Mouse (Mus musculus) liver, embryonic 14 days (tissue): ENCODE results near the gene Olfr1366. TPM values are rescaled to one million over a fixed set of nuclear protein-coding genes. Genes with fewer than 3 reads are reported as not detected.

Experiments
- polyA plus RNA-seq: library from polyadenylated mRNA; depleted of rRNA; stranded (reverse); fragments of >200 nt; gene quantifications from 2 replicates; pipeline ENCODE4 v1.2.3, GENCODE M21; 2012; rRNA removed

Gene Olfr1366
- polyA plus RNA-seq = not detected in 2 replicates

GRCm38 (mm10) chr13:21542708-21543107 lies at the start of gene Olfr1366:
Gene Olfr1366 (minus strand): TSS chr13:21542808.

DNA sequence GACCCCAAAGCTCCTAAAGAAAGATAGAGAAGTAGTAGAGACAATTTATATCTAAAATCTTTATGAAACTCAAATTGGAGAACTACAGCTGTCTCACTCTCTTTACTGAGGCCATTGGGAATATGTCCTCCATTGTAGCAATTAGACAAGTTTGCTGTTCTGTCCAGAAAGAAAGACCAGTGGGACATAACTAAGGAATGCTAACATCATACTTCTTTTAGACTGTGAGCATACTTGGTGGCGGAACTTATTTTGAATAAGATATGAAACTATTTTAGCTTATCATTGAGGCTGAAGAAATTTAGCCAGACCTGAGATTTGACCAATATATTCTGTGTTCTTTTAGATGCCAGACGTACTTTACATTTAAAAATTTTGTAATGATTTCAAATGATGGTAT lies 39.1 kb upstream of the Olfr1366 start, which contains the start of gene Olfr1364:
Gene Olfr1364 (minus strand): TSS at position 101 of the 400 bp plus-strand sequence.

GRCm38 (mm10) chr13:21559793-21560192 lies 17.2 kb upstream of the Olfr1366 start, which contains the start of gene Olfr1535:
Gene Olfr1535 (minus strand): TSS chr13:21559893.

GRCm38 (mm10) chr13:21530781-21531201 lies 11.8 kb downstream of the Olfr1366 start, which contains the start of gene Zkscan8:
Gene Zkscan8 (minus strand): TSS chr13:21531120.

DNA sequence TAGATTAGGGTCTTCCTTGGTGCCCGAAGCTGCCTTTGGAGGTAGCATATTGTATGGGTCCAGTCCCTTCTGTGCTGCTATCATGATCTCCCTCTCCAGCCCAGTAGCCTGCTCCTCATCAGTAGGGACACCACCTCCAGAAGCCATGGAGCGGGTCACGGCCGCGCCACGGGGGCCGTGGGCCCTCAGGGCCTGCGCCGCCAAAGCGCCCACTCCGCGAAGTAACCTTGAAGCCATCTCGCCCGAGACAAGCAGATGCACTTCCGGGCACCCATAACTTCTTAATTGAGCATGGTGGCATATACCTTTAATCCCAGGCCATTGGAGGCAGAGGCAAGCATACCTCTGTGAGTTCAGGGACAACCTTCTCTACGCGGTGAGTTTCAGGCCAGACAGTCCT lies 41.4 kb downstream of the Olfr1366 start, which contains the start of gene Gm11273:
Gene Gm11273 (minus strand): TSS at position 237 of the 400 bp plus-strand sequence.

DNA sequence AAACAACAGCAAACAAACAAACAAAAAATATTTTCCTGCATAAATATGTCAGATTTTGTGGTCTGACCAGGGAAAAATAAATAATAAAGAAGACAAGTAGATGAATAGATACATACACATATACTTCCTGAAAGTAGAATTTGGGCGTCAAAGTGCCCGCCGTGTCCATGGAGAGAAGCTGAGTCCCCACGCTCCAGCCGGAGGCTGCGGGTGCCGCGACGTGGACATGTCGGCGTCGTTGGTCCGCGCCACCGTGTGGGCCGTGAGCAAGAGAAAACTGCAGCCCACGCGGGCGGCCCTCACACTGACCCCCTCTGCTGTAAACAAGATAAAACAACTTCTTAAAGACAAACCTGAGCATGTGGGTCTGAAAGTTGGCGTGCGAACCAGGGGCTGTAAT lies 47.5 kb downstream of the Olfr1366 start, which contains the start of gene AK157302:
Gene AK157302 (plus strand): TSS at position 144 of the 400 bp plus-strand sequence.

Other genes starting within 250 kb of the Olfr1366 start
- gene Gpx6, start 230.7 kb downstream of the Olfr1366 start, polyA plus RNA-seq = 0.06 TPM in 1 of 2 replicates, not detected in the other
- not detected in 2 replicates for gene Olfr1367, start 195.9 kb downstream of the Olfr1366 start, polyA plus RNA-seq
- gene Zscan12, start 180.0 kb downstream of the Olfr1366 start, polyA plus RNA-seq = 2.6 and 2.8 TPM in 2 replicates
- 22.6 and 28.4 TPM in 2 replicates for gene Zkscan3, start 140.1 kb downstream of the Olfr1366 start, polyA plus RNA-seq
- gene Pgbd1, start 101.8 kb downstream of the Olfr1366 start, polyA plus RNA-seq = 1.3 and 1.4 TPM in 2 replicates
- 9.0 and 10.6 TPM in 2 replicates for gene Zscan26, start 89.1 kb downstream of the Olfr1366 start, polyA plus RNA-seq
- 0.27 and 0.31 TPM in 2 replicates for gene Nkapl, start 74.3 kb downstream of the Olfr1366 start, polyA plus RNA-seq
- 0.17 and 0.21 TPM in 2 replicates for gene Zkscan4, start 63.9 kb downstream of the Olfr1366 start, polyA plus RNA-seq
- not detected in 2 replicates for gene Gm10065, start 63.4 kb downstream of the Olfr1366 start, polyA plus RNA-seq
- 0.60 and 0.98 TPM in 2 replicates for gene AK157302, start 47.6 kb downstream of the Olfr1366 start, polyA plus RNA-seq
- gene Gm11273, start 41.4 kb downstream of the Olfr1366 start, polyA plus RNA-seq = 5.1 and 7.4 TPM in 2 replicates
- gene Zkscan8, start 11.7 kb downstream of the Olfr1366 start, polyA plus RNA-seq = 2.0 and 2.2 TPM in 2 replicates
- gene Olfr1535, start 17.1 kb upstream of the Olfr1366 start, polyA plus RNA-seq = not detected in 2 replicates
- not detected in 2 replicates for gene Olfr1364, start 39.0 kb upstream of the Olfr1366 start, polyA plus RNA-seq
- gene Olfr1362, start 71.2 kb upstream of the Olfr1366 start, polyA plus RNA-seq = not detected in 2 replicates
- gene Olfr11, start 99.7 kb upstream of the Olfr1366 start, polyA plus RNA-seq = not detected in 2 replicates
- not detected in 2 replicates for gene Olfr1361, start 120.6 kb upstream of the Olfr1366 start, polyA plus RNA-seq
- not detected in 2 replicates for gene Olfr1360, start 134.6 kb upstream of the Olfr1366 start, polyA plus RNA-seq
- gene Olfr1359, start 155.3 kb upstream of the Olfr1366 start, polyA plus RNA-seq = not detected in 2 replicates
- gene Hist1h2bl, start 173.3 kb upstream of the Olfr1366 start, polyA plus RNA-seq = 14.6 and 15.9 TPM in 2 replicates
- 6.1 and 8.0 TPM in 2 replicates for gene Hist1h2ai, start 173.6 kb upstream of the Olfr1366 start, polyA plus RNA-seq
- gene Hist1h3h, start 174.9 kb upstream of the Olfr1366 start, polyA plus RNA-seq = 25.6 and 32.9 TPM in 2 replicates
- 17.9 and 18.0 TPM in 2 replicates for gene Hist1h2bm, start 179.2 kb upstream of the Olfr1366 start, polyA plus RNA-seq
- gene Hist1h4j, start 192.3 kb upstream of the Olfr1366 start, polyA plus RNA-seq = 31.8 and 33.2 TPM in 2 replicates
- 30.3 and 35.2 TPM in 2 replicates for gene Hist1h4k, start 207.7 kb upstream of the Olfr1366 start, polyA plus RNA-seq
- 49.3 and 52.1 TPM in 2 replicates for gene Hist1h2ak, start 211.0 kb upstream of the Olfr1366 start, polyA plus RNA-seq
- 15.9 and 19.2 TPM in 2 replicates for gene Hist1h2bn, start 211.3 kb upstream of the Olfr1366 start, polyA plus RNA-seq
- 9.7 and 11.9 TPM in 2 replicates for gene Hist1h1b, start 237.8 kb upstream of the Olfr1366 start, polyA plus RNA-seq
- 30.9 and 33.6 TPM in 2 replicates for gene Hist1h3i, start 240.6 kb upstream of the Olfr1366 start, polyA plus RNA-seq
- 10.0 and 11.5 TPM in 2 replicates for gene Hist1h2an, start 244.4 kb upstream of the Olfr1366 start, polyA plus RNA-seq
- gene Hist1h2bp, start 244.7 kb upstream of the Olfr1366 start, polyA plus RNA-seq = 2.1 and 3.0 TPM in 2 replicates